Mouse (Mus musculus): ENCODE measurements around the gene Mmd2.

DNA sequence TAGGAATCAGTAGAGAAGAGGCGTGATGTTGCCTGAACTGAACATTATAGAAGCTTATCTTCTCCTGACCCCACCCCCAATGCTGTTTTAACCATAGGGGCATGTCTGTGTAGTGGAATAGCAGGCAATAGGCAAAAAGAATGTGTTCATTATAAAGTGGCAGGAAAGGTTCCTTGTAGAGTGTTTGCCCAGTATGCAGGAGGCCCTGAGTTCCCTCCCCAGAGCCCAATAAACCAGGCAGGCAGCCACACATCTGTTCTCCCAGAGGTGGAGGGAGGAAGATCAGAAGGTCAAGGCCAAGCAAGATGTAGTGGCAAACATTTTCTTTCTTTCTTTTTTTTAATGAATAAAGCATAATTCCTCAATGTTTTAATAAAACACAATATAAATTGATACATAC, 13.5 kb upstream of the Mmd2 start:
- TF ChIP-seq POLR2A (IDR thresholded peaks at IDR 0.05; ENCODE audit: insufficient read depth, low read depth, low read length) = no peak
- TF ChIP-seq CTCF (IDR thresholded peaks at IDR 0.05; ENCODE audit: insufficient read depth, low read depth, low read length) = no peak

Measured in olfactory bulb, adult 2 months (tissue).